Mouse (Mus musculus): ENCODE measurements around the gene Noct. TPM values are rescaled to one million over a fixed set of nuclear protein-coding genes. Genes with fewer than 3 reads are reported as not detected.

Noct gene
- total RNA-seq, 1 experiment: 53.4 TPM

- in situ Hi-C loops (cut with MboI; ENCODE audit: low sequenced_read_pairs in 2 of 2, unreplicated experiment in 2 of 2): loop anchor here in 1 of 2 experiments (10.0 kb wide), 1 partner anchor 121 kb away; no protein-coding TSS in a partner anchor
- TF ChIP-seq ZNF384 (IDR thresholded peaks at IDR 0.05; ENCODE audit: low read depth, low read length) (no peak), ZC3H11A (IDR thresholded peaks at IDR 0.05; ENCODE audit: borderline replicate concordance, low read depth, low read length) (no peak), CHD2 (IDR thresholded peaks at IDR 0.05; ENCODE audit: low read depth, low read length) (no peak), HCFC1 (IDR thresholded peaks at IDR 0.05; ENCODE audit: borderline replicate concordance, insufficient read depth, low read length) (no peak)
- H3K27ac ChIP-seq (ENCODE audit: insufficient read depth, low read depth, low read length, poor library complexity, severe bottlenecking): no peak overlapping the region
These were observed 9.2 kb downstream of the Noct start for GRCm38 (mm10) chr3:51233474-51233873.

GRCm38 (mm10) chr3:51233918-51234751 lies 9.9 kb downstream of the Noct start:
- H3K9ac ChIP-seq (ENCODE audit: insufficient read depth, low read depth, low read length, poor library complexity, severe bottlenecking): no peak overlapping the region
- no peak for TF ChIP-seq MAFK (IDR thresholded peaks at IDR 0.05; ENCODE audit: insufficient read depth, low read depth, low read length)
- no peak for TF ChIP-seq ZNF384 (IDR thresholded peaks at IDR 0.05; ENCODE audit: low read depth, low read length)
- no peak for TF ChIP-seq CHD2 (IDR thresholded peaks at IDR 0.05; ENCODE audit: low read depth, low read length)
- TF ChIP-seq ZC3H11A (IDR thresholded peaks at IDR 0.05; ENCODE audit: borderline replicate concordance, low read depth, low read length): 0 out of 2 replicates have a peak, but pooled peaks have one; percentile 43
- no peak for TF ChIP-seq HCFC1 (IDR thresholded peaks at IDR 0.05; ENCODE audit: borderline replicate concordance, insufficient read depth, low read length)
- DNase-seq (ENCODE audit: low read depth, low spot score): peak; percentile 87

More at GRCm38 (mm10) chr3:51233474-51233873, 9.2 kb downstream of the Noct start:
- no peak for DNase-seq (ENCODE audit: low read depth, low spot score)
- H3K4me3 ChIP-seq (ENCODE audit: insufficient read depth in 1 of 2, low read depth in 1 of 2, low read length in 2 of 2, poor library complexity in 1 of 2, severe bottlenecking in 1 of 2): no peak overlapping the region
- H3K36me3 ChIP-seq (ENCODE audit: control insufficient read depth, insufficient read depth, low read length, poor library complexity, severe bottlenecking): peaks cover 9% of the 10 kb centered on the region
- no peak overlapping the region for H3K9ac ChIP-seq (ENCODE audit: insufficient read depth, low read depth, low read length, poor library complexity, severe bottlenecking)
- peaks cover 10 to 14% of the 10 kb centered on the region in 2 experiments for H3K4me1 ChIP-seq (ENCODE audit: control insufficient read depth in 2 of 2, insufficient read depth in 2 of 2, low read length in 2 of 2, poor library complexity in 1 of 2)
- H3K9me3 ChIP-seq (ENCODE audit: control insufficient read depth, insufficient read depth, low read depth, low read length): no peaks in the 10 kb centered on the region

GRCm38 (mm10) chr3:51234752-51235055 lies 10.5 kb downstream of the Noct start:
- Histone ChIP-seq H3K9me3 (ENCODE audit: control insufficient read depth, insufficient read depth, low read depth, low read length) (no peaks in the 10 kb centered on the region), H3K9ac (ENCODE audit: insufficient read depth, low read depth, low read length, poor library complexity, severe bottlenecking) (no peak overlapping the region), H3K36me3 (ENCODE audit: control insufficient read depth, insufficient read depth, low read length, poor library complexity, severe bottlenecking) (peaks cover 5% of the 10 kb centered on the region), H3K4me1 (ENCODE audit: control insufficient read depth in 2 of 2, insufficient read depth in 2 of 2, low read length in 2 of 2, poor library complexity in 1 of 2) (peaks cover 9 to 12% of the 10 kb centered on the region in 2 experiments; a peak in 3 of 4 replicates), H3K4me3 (ENCODE audit: insufficient read depth in 1 of 2, low read depth in 1 of 2, low read length in 2 of 2, poor library complexity in 1 of 2, severe bottlenecking in 1 of 2) (no peak overlapping the region; a peak in 1 of 4 replicates), H3K27ac (ENCODE audit: insufficient read depth, low read depth, low read length, poor library complexity, severe bottlenecking) (no peak overlapping the region)
- in situ Hi-C loops (cut with MboI; ENCODE audit: low sequenced_read_pairs in 2 of 2, unreplicated experiment in 2 of 2): loop anchor here in 1 of 2 experiments (10.0 kb wide), 1 partner anchor 120 kb away; no protein-coding TSS in a partner anchor
- no peak for DNase-seq (ENCODE audit: low read depth, low spot score)
- TF ChIP-seq HCFC1 (IDR thresholded peaks at IDR 0.05; ENCODE audit: borderline replicate concordance, insufficient read depth, low read length) (no peak), MAFK (IDR thresholded peaks at IDR 0.05; ENCODE audit: insufficient read depth, low read depth, low read length) (no peak), ZC3H11A (IDR thresholded peaks at IDR 0.05; ENCODE audit: borderline replicate concordance, low read depth, low read length) (no peak), ZNF384 (IDR thresholded peaks at IDR 0.05; ENCODE audit: low read depth, low read length) (no peak), CHD2 (IDR thresholded peaks at IDR 0.05; ENCODE audit: low read depth, low read length) (no peak)

More at GRCm38 (mm10) chr3:51233918-51234751, 9.9 kb downstream of the Noct start:
- Histone ChIP-seq H3K4me1 (ENCODE audit: control insufficient read depth in 2 of 2, insufficient read depth in 2 of 2, low read length in 2 of 2, poor library complexity in 1 of 2) (peaks cover 9 to 12% of the 10 kb centered on the region in 2 experiments; a peak in 3 of 4 replicates), H3K9me3 (ENCODE audit: control insufficient read depth, insufficient read depth, low read depth, low read length) (no peaks in the 10 kb centered on the region), H3K27ac (ENCODE audit: insufficient read depth, low read depth, low read length, poor library complexity, severe bottlenecking) (no peak overlapping the region), H3K36me3 (ENCODE audit: control insufficient read depth, insufficient read depth, low read length, poor library complexity, severe bottlenecking) (peaks cover 6% of the 10 kb centered on the region), H3K4me3 (ENCODE audit: insufficient read depth in 1 of 2, low read depth in 1 of 2, low read length in 2 of 2, poor library complexity in 1 of 2, severe bottlenecking in 1 of 2) (no peak overlapping the region; a peak in 1 of 4 replicates)
- in situ Hi-C loops (cut with MboI; ENCODE audit: low sequenced_read_pairs in 2 of 2, unreplicated experiment in 2 of 2): loop anchor here in 1 of 2 experiments (10.0 kb wide), 1 partner anchor 121 kb away; no protein-coding TSS in a partner anchor

GRCm38 (mm10) chr3:51238515-51238914 lies 14.3 kb downstream of the Noct start:
- H3K9ac ChIP-seq (ENCODE audit: insufficient read depth, low read depth, low read length, poor library complexity, severe bottlenecking): no peak overlapping the region
- no peak overlapping the region for H3K4me3 ChIP-seq (ENCODE audit: insufficient read depth in 1 of 2, low read depth in 1 of 2, low read length in 2 of 2, poor library complexity in 1 of 2, severe bottlenecking in 1 of 2)
- no peak for TF ChIP-seq MAFK (IDR thresholded peaks at IDR 0.05; ENCODE audit: insufficient read depth, low read depth, low read length)
- no peak for TF ChIP-seq CHD2 (IDR thresholded peaks at IDR 0.05; ENCODE audit: low read depth, low read length)
- TF ChIP-seq ZNF384 (IDR thresholded peaks at IDR 0.05; ENCODE audit: low read depth, low read length): no peak
- TF ChIP-seq ZC3H11A (IDR thresholded peaks at IDR 0.05; ENCODE audit: borderline replicate concordance, low read depth, low read length): no peak
- TF ChIP-seq HCFC1 (IDR thresholded peaks at IDR 0.05; ENCODE audit: borderline replicate concordance, insufficient read depth, low read length): no peak
- no peaks in the 10 kb centered on the region for H3K9me3 ChIP-seq (ENCODE audit: control insufficient read depth, insufficient read depth, low read depth, low read length)
- no peak for DNase-seq (ENCODE audit: low read depth, low spot score)
- H3K4me1 ChIP-seq (ENCODE audit: control insufficient read depth in 2 of 2, insufficient read depth in 2 of 2, low read length in 2 of 2, poor library complexity in 1 of 2): peaks cover 7% of the 10 kb centered on the region in 2 experiments; a peak in 3 of 4 replicates
- no peak overlapping the region for H3K27ac ChIP-seq (ENCODE audit: insufficient read depth, low read depth, low read length, poor library complexity, severe bottlenecking)
- peaks cover 2% of the 10 kb centered on the region for H3K36me3 ChIP-seq (ENCODE audit: control insufficient read depth, insufficient read depth, low read length, poor library complexity, severe bottlenecking)
- in situ Hi-C loops (cut with MboI; ENCODE audit: low sequenced_read_pairs in 2 of 2, unreplicated experiment in 2 of 2): loop anchor here in 1 of 2 experiments (10.0 kb wide), 1 partner anchor 116 kb away; no protein-coding TSS in a partner anchor
